Mouse (Mus musculus): Measurements from ENCODE around the gene Krba1.

Gene Krba1

GRCm38 (mm10) chr6:48447929-48448328 lies 52.5 kb downstream of the Krba1 start, which contains the start of gene Sspo:
Gene Sspo (plus strand): TSS chr6:48448229.
- no peak for DNase-seq (ENCODE audit: low read depth, low spot score)

GRCm38 (mm10) chr6:48448527-48448926 lies 53.1 kb downstream of the Krba1 start:
- DNase-seq (ENCODE audit: low read depth, low spot score): no peak

GRCm38 (mm10) chr6:48452151-48452550 lies 56.8 kb downstream of the Krba1 start:
- DNase-seq (ENCODE audit: low read depth, low spot score): no peak

GRCm38 (mm10) chr6:48452771-48453170 lies 57.4 kb downstream of the Krba1 start:
- DNase-seq (ENCODE audit: low read depth, low spot score): no peak

- no peak for DNase-seq (ENCODE audit: low read depth, low spot score)
These were observed 69.7 kb downstream of the Krba1 start for GRCm38 (mm10) chr6:48464966-48465679.

- DNase-seq (ENCODE audit: low read depth, low spot score): no peak
These were observed 71.3 kb downstream of the Krba1 start for GRCm38 (mm10) chr6:48466715-48467114.

- no peak for DNase-seq (ENCODE audit: low read depth, low spot score)
These were observed 72.1 kb downstream of the Krba1 start for GRCm38 (mm10) chr6:48467490-48467889.

Measured in skeletal muscle tissue, adult 2 months (tissue).